Mouse (Mus musculus) embryonic facial prominence, embryonic 14.5 days (tissue): ENCODE data around the gene Nme4. TPM values are rescaled to one million over a fixed set of nuclear protein-coding genes. Genes with fewer than 3 reads are reported as not detected.

Experiments used
- ATAC-seq: fragments of 200-750 bp; cut with Nextera tagmentation; 2 replicates; pipeline ENCODE4 v1.8.0; 2017; ENCODE audit warnings: low read depth, moderate number of reproducible peaks, moderate TSS enrichment
- DNase-seq: peaks from one replicate; pipeline ENCODE4 v3.0.0-alpha.2; 2015; ENCODE audit warnings: low spot score
- H3K27ac ChIP-seq: fragments of 300-500 bp; sonication (generic); replicated peaks from 2 replicates; pipeline ENCODE4 v1.5.1; 2014; ENCODE audit warnings: low read depth, mild to moderate bottlenecking, low read length, moderate library complexity
- H3K27me3 ChIP-seq: fragments of 300-500 bp; sonication (generic); replicated peaks from 2 replicates; pipeline ENCODE4 v1.6.1; 2014; ENCODE audit warnings: low read length; ENCODE audit not compliant: control insufficient read depth, insufficient read depth
- H3K36me3 ChIP-seq: fragments of 300-500 bp; sonication (generic); 2 replicates; pipeline ENCODE4 v1.6.1; 2014; ENCODE audit warnings: low read length, mixed read lengths; ENCODE audit not compliant: control insufficient read depth, insufficient read depth
- H3K4me1 ChIP-seq: fragments of 300-500 bp; sonication (generic); 2 replicates; pipeline ENCODE4 v1.6.1; 2014; ENCODE audit warnings: antibody characterized with exemption, low read length; ENCODE audit not compliant: control insufficient read depth, insufficient read depth
- H3K4me2 ChIP-seq: fragments of 300-500 bp; sonication (generic); 2 replicates; pipeline ENCODE4 v1.6.1; 2014; ENCODE audit warnings: low read depth, mild to moderate bottlenecking, low read length, moderate library complexity, mixed read lengths
- H3K4me3 ChIP-seq: fragments of 300-500 bp; sonication (generic); 2 replicates; pipeline ENCODE4 v1.5.1; 2014; ENCODE audit warnings: low read depth, mild to moderate bottlenecking, low read length
- H3K9ac ChIP-seq: fragments of 300-500 bp; sonication (generic); 2 replicates; pipeline ENCODE4 v1.6.1; 2014; ENCODE audit warnings: low read depth, mild to moderate bottlenecking, low read length, moderate library complexity, mixed read lengths
- H3K9me3 ChIP-seq: fragments of 300-500 bp; sonication (generic); 2 replicates; pipeline ENCODE4 v1.6.1; 2016; ENCODE audit warnings: low read length; ENCODE audit not compliant: control insufficient read depth
- WGBS: fragments of 180-500 bp; shearing (Covaris S2); extraction: QIAGEN DNeasy Blood & Tissue Kit; methylation state at CpG from one replicate; pipeline ENCODE4 v1.1.7; 2014; 5-methylcytosine and 5-hydroxymethylcytosine counted together
- polyA plus RNA-seq: library from polyadenylated mRNA; unstranded; fragments of >200 nt; fragmentation: Nextera tagmentation; extraction: Ambion mirVana; gene quantifications from 2 replicates; pipeline ENCODE4 v1.2.1, GENCODE M21; 2014

Nme4 gene
- polyA plus RNA-seq, 1 experiment from 2014 or later, result 77.2 TPM

DNA sequence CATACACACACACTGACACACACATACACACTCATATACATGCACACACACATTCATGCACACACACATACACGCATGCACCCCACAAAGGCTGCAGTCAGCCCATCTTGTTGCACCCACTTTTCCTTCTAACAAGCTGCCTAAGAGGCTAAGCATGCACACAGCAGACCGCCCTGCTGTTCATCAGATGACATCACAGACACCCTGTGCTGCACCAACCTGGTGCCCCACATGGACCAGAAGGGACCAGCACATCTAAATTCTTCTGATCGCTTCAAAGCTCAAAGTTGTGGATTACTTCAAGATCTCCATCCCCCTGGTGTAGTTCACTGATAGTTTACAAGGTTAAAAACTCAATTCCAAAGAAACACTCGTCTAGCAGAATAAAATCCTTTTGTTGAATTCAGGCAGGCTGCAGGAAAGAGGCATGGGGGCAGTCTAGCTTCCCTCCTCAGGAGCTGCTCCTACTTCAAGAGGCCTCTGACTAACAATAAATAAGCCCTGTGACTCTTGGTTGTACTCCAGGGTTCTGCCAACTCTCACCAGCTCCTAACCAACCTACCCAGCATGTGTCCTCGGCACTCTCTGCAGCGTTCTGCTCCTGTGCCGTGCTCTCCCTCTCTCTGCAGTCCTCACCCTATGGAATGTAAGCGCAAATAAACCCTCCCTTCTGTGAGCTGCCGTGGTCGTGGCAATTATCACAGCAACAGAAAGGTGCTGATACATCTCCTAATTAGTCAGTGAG is 49.0 kb downstream of the Nme4 start:
- H3K36me3 ChIP-seq, result no peaks in the 10 kb centered on the region
- H3K9ac ChIP-seq, result no peak overlapping the region
- H3K4me3 ChIP-seq, result no peak overlapping the region
- ATAC-seq (no peak), DNase-seq (no peak)
- H3K27me3 ChIP-seq, result no peaks in the 10 kb centered on the region
- H3K4me1 ChIP-seq, result 0 out of 2 replicates have a peak, but pooled peaks cover 3% of the 10 kb centered on the region
- no peaks in the 10 kb centered on the region for H3K9me3 ChIP-seq
- H3K4me2 ChIP-seq, result no peak overlapping the region
- WGBS, result 58% methylated on average over 10 of the region's 10 CpGs
- H3K27ac ChIP-seq, result no peak overlapping the region; the same call in 1 of the 2 replicates

DNA sequence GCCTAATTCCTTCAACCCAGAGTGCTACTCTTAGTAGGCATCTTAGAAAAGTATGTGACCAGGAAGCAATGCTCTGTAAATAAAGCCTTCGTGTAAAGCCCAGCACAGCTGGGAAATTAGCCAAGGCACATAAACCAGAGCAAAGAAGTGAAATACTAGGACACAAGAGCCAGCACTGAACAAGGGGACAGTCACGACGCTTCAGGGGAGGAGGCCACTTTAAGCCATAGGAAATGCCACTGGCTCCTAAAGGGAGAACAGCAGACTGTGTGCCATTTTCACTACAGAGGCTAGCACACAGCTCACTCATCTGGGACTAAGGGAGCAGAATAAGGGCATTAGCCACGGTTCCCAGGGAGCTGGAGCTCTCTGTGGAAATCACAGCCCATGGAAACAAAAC is 50.1 kb downstream of the Nme4 start:
- Histone ChIP-seq H3K27me3 (no peaks in the 10 kb centered on the region), H3K4me1 (0 out of 2 replicates have a peak, but pooled peaks cover 3% of the 10 kb centered on the region), H3K27ac (no peak overlapping the region), H3K9me3 (no peaks in the 10 kb centered on the region), H3K4me2 (no peak overlapping the region), H3K9ac (no peak overlapping the region), H3K36me3 (no peaks in the 10 kb centered on the region), H3K4me3 (no peak overlapping the region)
- peak; percentile 31 for DNase-seq
- WGBS, result 64% methylated on average over 4 of the region's 4 CpGs
- no peak for ATAC-seq

DNA sequence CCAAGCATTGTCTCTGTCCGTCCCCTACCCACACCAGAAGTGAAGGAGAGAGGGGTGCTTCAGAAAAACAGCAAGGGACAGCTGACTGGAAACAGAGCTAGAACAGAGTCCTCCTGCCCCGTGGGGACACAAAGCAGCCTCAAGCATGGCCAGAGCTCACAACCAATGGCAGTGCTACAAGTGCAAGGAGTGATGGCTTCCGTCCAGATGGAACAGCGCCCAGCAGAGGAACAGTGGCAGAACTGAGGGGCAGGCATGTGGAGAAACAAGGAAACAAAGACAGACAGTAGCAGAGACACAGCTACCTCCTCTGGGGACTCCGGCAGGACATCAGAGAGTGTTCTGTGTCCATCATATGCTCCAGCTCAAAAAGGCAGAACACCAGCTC is 52.2 kb downstream of the Nme4 start:
- Histone ChIP-seq H3K27ac (no peak overlapping the region; the same call in 1 of the 2 replicates), H3K36me3 (no peaks in the 10 kb centered on the region), H3K4me1 (0 out of 2 replicates have a peak, but pooled peaks cover 3% of the 10 kb centered on the region), H3K27me3 (no peaks in the 10 kb centered on the region), H3K9ac (no peak overlapping the region), H3K9me3 (no peaks in the 10 kb centered on the region), H3K4me2 (no peak overlapping the region), H3K4me3 (no peak overlapping the region)
- 0 out of 2 replicates have a peak, but pooled peaks have one; percentile 38 for ATAC-seq
- DNase-seq, result peak; percentile 41
- WGBS, result 71% methylated on average over 5 of the region's 5 CpGs

DNA sequence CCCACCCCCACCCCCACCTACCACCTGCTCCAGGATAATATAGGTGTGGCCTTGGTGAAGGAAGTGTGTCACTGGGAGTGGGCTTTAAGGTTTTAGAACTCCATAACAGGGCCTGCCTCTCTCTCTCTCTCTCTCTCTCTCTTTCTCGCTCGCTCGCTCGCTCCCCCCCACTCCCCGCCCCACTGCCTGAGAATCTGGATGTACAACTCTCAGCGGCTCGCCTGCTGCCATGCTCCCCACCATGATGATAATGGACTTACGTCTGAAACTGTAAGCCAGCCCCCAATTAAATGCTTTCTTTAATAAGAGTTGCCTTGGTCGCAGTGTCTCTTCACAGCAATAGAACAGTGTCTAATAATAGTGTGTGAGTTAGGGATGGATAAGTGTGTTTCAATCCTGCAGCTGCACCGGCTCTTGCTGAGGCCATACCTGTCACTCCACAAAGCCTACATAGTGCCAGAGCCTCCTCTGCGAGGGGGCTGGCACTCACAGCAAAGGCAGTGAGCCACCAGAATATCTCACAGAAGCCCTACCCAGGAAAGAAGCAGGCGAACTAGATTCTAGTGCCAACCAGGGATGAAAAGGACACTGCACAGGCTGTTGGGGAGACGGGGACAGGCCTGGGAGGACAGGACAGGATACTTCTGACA is 52.7 kb downstream of the Nme4 start:
- H3K27ac ChIP-seq, result no peak overlapping the region
- 80% methylated on average over 13 of the region's 13 CpGs for WGBS
- H3K4me1 ChIP-seq, result 0 out of 2 replicates have a peak, but pooled peaks cover 3% of the 10 kb centered on the region
- no peaks in the 10 kb centered on the region for H3K36me3 ChIP-seq
- H3K9ac ChIP-seq, result no peak overlapping the region
- ATAC-seq (no peak), DNase-seq (no peak)
- no peaks in the 10 kb centered on the region for H3K9me3 ChIP-seq
- no peaks in the 10 kb centered on the region for H3K27me3 ChIP-seq
- no peak overlapping the region for H3K4me2 ChIP-seq
- H3K4me3 ChIP-seq, result no peak overlapping the region

Other genes with a start within 250 kb of the Nme4 start
- gene Wdr90, start 234.1 kb downstream of the Nme4 start, polyA plus RNA-seq, result 17.6 and 19.8 TPM in 2 replicates
- gene Mcrip2, start 226.8 kb downstream of the Nme4 start, polyA plus RNA-seq, result 25.7 and 36.7 TPM in 2 replicates
- 40.6 and 44.1 TPM in 2 replicates for gene Mettl26, start 220.5 kb downstream of the Nme4 start, polyA plus RNA-seq
- gene Wfikkn1, start 214.7 kb downstream of the Nme4 start, polyA plus RNA-seq, result 0.42 and 0.48 TPM in 2 replicates
- gene Rab40c, start 175.9 kb downstream of the Nme4 start, polyA plus RNA-seq, result 17.1 and 19.7 TPM in 2 replicates
- gene Pigq, start 150.7 kb downstream of the Nme4 start, polyA plus RNA-seq, result 51.8 and 52.2 TPM in 2 replicates
- gene Nhlrc4, start 150.6 kb downstream of the Nme4 start, polyA plus RNA-seq, result 0.99 TPM in 1 of 2 replicates, not detected in the other
- gene A930017K11Rik, start 143.0 kb downstream of the Nme4 start, polyA plus RNA-seq, result 0.16 TPM in 1 of 2 replicates, not detected in the other
- gene Capn15, start 109.8 kb downstream of the Nme4 start, polyA plus RNA-seq, result 25.2 and 25.8 TPM in 2 replicates
- 15.8 and 17.7 TPM in 2 replicates for gene Rab11fip3, start 26.0 kb downstream of the Nme4 start, polyA plus RNA-seq
- gene Decr2, start 5.3 kb downstream of the Nme4 start, polyA plus RNA-seq, result 15.7 and 18.5 TPM in 2 replicates
- 2.1 and 3.0 TPM in 2 replicates for gene Tmem8, start 17.7 kb upstream of the Nme4 start, polyA plus RNA-seq
- 177 and 183 TPM in 2 replicates for gene Mrpl28, start 27.9 kb upstream of the Nme4 start, polyA plus RNA-seq
- 10.7 and 12.9 TPM in 2 replicates for gene Axin1, start 43.1 kb upstream of the Nme4 start, polyA plus RNA-seq
- gene Pdia2, start 103.5 kb upstream of the Nme4 start, polyA plus RNA-seq, result 0.43 and 0.85 TPM in 2 replicates
- gene Rgs11, start 107.3 kb upstream of the Nme4 start, polyA plus RNA-seq, result 8.5 and 13.2 TPM in 2 replicates
- gene Arhgdig, start 112.2 kb upstream of the Nme4 start, polyA plus RNA-seq, result 34.0 and 39.2 TPM in 2 replicates
- 39.4 and 42.3 TPM in 2 replicates for gene Fam234a, start 148.6 kb upstream of the Nme4 start, polyA plus RNA-seq
- gene Luc7l, start 157.3 kb upstream of the Nme4 start, polyA plus RNA-seq, result 77.8 and 83.3 TPM in 2 replicates